Mouse (Mus musculus) myocyte (in vitro differentiated cells): ENCODE measurements at regions not wholly inside any gene's neighbourhood (a gene's known extent, or its start where the extent isn't known, plus 50 kb on each side); places are given as distances from the start of the nearest gene placed in this dataset.

Experiments
- H3K27me3 ChIP-seq: one replicate; pipeline ENCODE4 v1.6.1; 2011; ENCODE audit not compliant: control insufficient read depth, insufficient read depth, insufficient read length
- H3K36me3 ChIP-seq: one replicate; pipeline ENCODE4 v1.6.1; 2011; ENCODE audit not compliant: control insufficient read depth, insufficient read depth
- H3K4me2 ChIP-seq: one replicate; pipeline ENCODE4 v1.6.1; 2011; ENCODE audit warnings: low read depth, control low read depth
- H3K4me3 ChIP-seq: one replicate; pipeline ENCODE4 v1.5.1; 2011; ENCODE audit warnings: mild to moderate bottlenecking, control low read depth, moderate library complexity
- H3K79me2 ChIP-seq: one replicate; pipeline ENCODE4 v1.6.1; 2011; ENCODE audit not compliant: control insufficient read depth, insufficient read depth
- H3ac ChIP-seq: one replicate; pipeline ENCODE4 v1.6.1; 2011; ENCODE audit not compliant: control insufficient read depth, insufficient read length
- CEBPB ChIP-seq: IDR thresholded peaks from 2 replicates; pipeline ENCODE4 v1.6.1; 2011; ENCODE audit warnings: mild to moderate bottlenecking, moderate library complexity; ENCODE audit not compliant: poor library complexity, insufficient read depth, severe bottlenecking
- E2F4 ChIP-seq: IDR thresholded peaks from one replicate; pipeline ENCODE4 v1.6.1; 2011; ENCODE audit warnings: mild to moderate bottlenecking, control low read depth, moderate library complexity; ENCODE audit not compliant: insufficient read depth
- MAX ChIP-seq: IDR thresholded peaks from one replicate; pipeline ENCODE4 v1.6.1; 2011; ENCODE audit warnings: low read depth, mild to moderate bottlenecking, control low read depth
- MYOD1 ChIP-seq, 3 experiments: IDR thresholded peaks; one replicate each; pipeline ENCODE4 v1.6.1; 2011; ENCODE audit warnings: control low read depth in 2 of 3, low read depth in 2 of 3, mild to moderate bottlenecking in 2 of 3, moderate library complexity in 1 of 3; ENCODE audit not compliant: insufficient read length in 2 of 3, control insufficient read depth in 1 of 3
- MYOG ChIP-seq, 3 experiments: IDR thresholded peaks; one replicate each; pipeline ENCODE4 v1.6.1; 2011; ENCODE audit warnings: control low read depth in 2 of 3, low read depth in 2 of 3, mild to moderate bottlenecking in 2 of 3; ENCODE audit not compliant: insufficient read length in 2 of 3, control insufficient read depth in 1 of 3, insufficient read depth in 1 of 3
- POLR2A ChIP-seq: IDR thresholded peaks from one replicate; pipeline ENCODE4 v1.6.1; 2011; ENCODE audit warnings: low read depth, mild to moderate bottlenecking, control low read depth, moderate library complexity; ENCODE audit not compliant: insufficient read length
- POLR2AphosphoS2 ChIP-seq: IDR thresholded peaks from one replicate; pipeline ENCODE4 v1.6.1; 2011; ENCODE audit warnings: low read depth, control low read depth; ENCODE audit not compliant: insufficient read length
- REST ChIP-seq: IDR thresholded peaks from one replicate; pipeline ENCODE4 v1.6.1; 2011; ENCODE audit warnings: mild to moderate bottlenecking, control low read depth, moderate library complexity; ENCODE audit not compliant: insufficient read depth, insufficient read length
- SRF ChIP-seq: IDR thresholded peaks from one replicate; pipeline ENCODE4 v1.6.1; 2011; ENCODE audit warnings: low read depth; ENCODE audit not compliant: control insufficient read depth, insufficient read length
- TCF12 ChIP-seq: IDR thresholded peaks from one replicate; pipeline ENCODE4 v1.6.1; 2011; ENCODE audit warnings: mild to moderate bottlenecking, control low read depth; ENCODE audit not compliant: poor library complexity, insufficient read depth, severe bottlenecking
- TCF3 ChIP-seq: IDR thresholded peaks from one replicate; pipeline ENCODE4 v1.6.1; 2011; ENCODE audit warnings: low read depth, control low read depth; ENCODE audit not compliant: insufficient read length
- USF1 ChIP-seq: IDR thresholded peaks from one replicate; pipeline ENCODE4 v1.6.1; 2011; ENCODE audit warnings: low read depth, mild to moderate bottlenecking, control low read depth, moderate library complexity

- TF ChIP-seq MAX: no peak
- TF ChIP-seq SRF: no peak
- no peak for TF ChIP-seq MYOD1 (IDR thresholded peaks at IDR 0.05; ENCODE audit: control insufficient read depth in 1 of 3, insufficient read length in 2 of 3, low read depth in 2 of 3)
- TF ChIP-seq E2F4: no peak
- TF ChIP-seq POLR2AphosphoS2: no peak
- TF ChIP-seq CEBPB: no peak
- no peak for TF ChIP-seq POLR2A
- no peak for TF ChIP-seq TCF12
- no peak for TF ChIP-seq TCF3
- no peak for TF ChIP-seq MYOG (IDR thresholded peaks at IDR 0.05; ENCODE audit: control insufficient read depth in 1 of 3, insufficient read depth in 1 of 3, insufficient read length in 2 of 3, low read depth in 2 of 3)
- no peak for TF ChIP-seq REST
- TF ChIP-seq USF1: no peak
- Histone ChIP-seq H3K4me2 (no peak overlapping the region), H3K79me2 (no peaks in the 10 kb centered on the region), H3ac (no peak overlapping the region), H3K36me3 (no peaks in the 10 kb centered on the region), H3K27me3 (no peaks in the 10 kb centered on the region), H3K4me3 (no peak overlapping the region)
Observed at GRCm38 (mm10) chr10:44598615-44599014, 70.3 kb upstream of the Prdm1 start.

- H3K4me2 ChIP-seq: no peak overlapping the region
- H3K27me3 ChIP-seq: no peaks in the 10 kb centered on the region
- H3K4me3 ChIP-seq: no peak overlapping the region
- no peak overlapping the region for H3ac ChIP-seq
- H3K36me3 ChIP-seq: no peaks in the 10 kb centered on the region
- no peaks in the 10 kb centered on the region for H3K79me2 ChIP-seq
- no peak for TF ChIP-seq MYOD1 (IDR thresholded peaks at IDR 0.05; ENCODE audit: control insufficient read depth in 1 of 3, insufficient read length in 2 of 3, low read depth in 2 of 3)
- no peak for TF ChIP-seq CEBPB
- no peak for TF ChIP-seq E2F4
- no peak for TF ChIP-seq REST
- TF ChIP-seq MAX: no peak
- TF ChIP-seq POLR2A: no peak
- no peak for TF ChIP-seq TCF12
- TF ChIP-seq USF1: no peak
- TF ChIP-seq MYOG (IDR thresholded peaks at IDR 0.05; ENCODE audit: control insufficient read depth in 1 of 3, insufficient read depth in 1 of 3, insufficient read length in 2 of 3, low read depth in 2 of 3): no peak
Observed at GRCm38 (mm10) chr10:44595932-44596331, 67.6 kb upstream of the Prdm1 start.

- H3ac ChIP-seq: no peak overlapping the region
- no peaks in the 10 kb centered on the region for H3K27me3 ChIP-seq
- TF ChIP-seq USF1 (no peak), TCF3 (no peak), MYOG (IDR thresholded peaks at IDR 0.05; ENCODE audit: control insufficient read depth in 1 of 3, insufficient read depth in 1 of 3, insufficient read length in 2 of 3, low read depth in 2 of 3) (no peak), POLR2A (no peak), TCF12 (no peak), MAX (no peak), SRF (no peak), POLR2AphosphoS2 (no peak), CEBPB (no peak), REST (no peak), MYOD1 (IDR thresholded peaks at IDR 0.05; ENCODE audit: control insufficient read depth in 1 of 3, insufficient read length in 2 of 3, low read depth in 2 of 3) (no peak), E2F4 (no peak)
- no peak overlapping the region for H3K4me3 ChIP-seq
- no peaks in the 10 kb centered on the region for H3K79me2 ChIP-seq
- H3K4me2 ChIP-seq: no peak overlapping the region
- no peaks in the 10 kb centered on the region for H3K36me3 ChIP-seq
Observed at GRCm38 (mm10) chr10:44589842-44590241, 61.5 kb upstream of the Prdm1 start.

GRCm38 (mm10) chr10:44589352-44589751 lies 61.1 kb upstream of the Prdm1 start:
- no peaks in the 10 kb centered on the region for H3K36me3 ChIP-seq
- H3K4me3 ChIP-seq: no peak overlapping the region
- H3ac ChIP-seq: no peak overlapping the region
- no peaks in the 10 kb centered on the region for H3K27me3 ChIP-seq
- no peak overlapping the region for H3K4me2 ChIP-seq
- no peaks in the 10 kb centered on the region for H3K79me2 ChIP-seq
- no peak for TF ChIP-seq POLR2A

- H3K4me3 ChIP-seq: no peak overlapping the region
- no peak overlapping the region for H3K4me2 ChIP-seq
- H3K27me3 ChIP-seq: no peaks in the 10 kb centered on the region
- H3K79me2 ChIP-seq: no peaks in the 10 kb centered on the region
- no peaks in the 10 kb centered on the region for H3K36me3 ChIP-seq
- H3ac ChIP-seq: no peak overlapping the region
- TF ChIP-seq CEBPB: no peak
- TF ChIP-seq USF1: no peak
- no peak for TF ChIP-seq MYOG (IDR thresholded peaks at IDR 0.05; ENCODE audit: control insufficient read depth in 1 of 3, insufficient read depth in 1 of 3, insufficient read length in 2 of 3, low read depth in 2 of 3)
- no peak for TF ChIP-seq MYOD1 (IDR thresholded peaks at IDR 0.05; ENCODE audit: control insufficient read depth in 1 of 3, insufficient read length in 2 of 3, low read depth in 2 of 3)
- TF ChIP-seq TCF3: no peak
- no peak for TF ChIP-seq MAX
- TF ChIP-seq POLR2A: no peak
- no peak for TF ChIP-seq TCF12
- TF ChIP-seq POLR2AphosphoS2: no peak
- TF ChIP-seq REST: no peak
- TF ChIP-seq SRF: no peak
- no peak for TF ChIP-seq E2F4
Observed at GRCm38 (mm10) chr10:44582736-44583135, 54.4 kb upstream of the Prdm1 start.
